Mouse (Mus musculus) left cerebral cortex, postnatal 36 days (tissue): ENCODE measurements around the gene Abat. TPM values are rescaled to one million over a fixed set of nuclear protein-coding genes. Genes with fewer than 3 reads are reported as not detected.

Experiments used
- DNase-seq, 2 experiments: peaks; one replicate each; pipeline ENCODE4 v3.0.0; 2021 to 2022; ENCODE audit warnings: low spot score in 2 of 2, mixed read lengths in 1 of 2
- intact Hi-C: fragments of 180-260 bp; cut with DNase I; formaldehyde crosslinking; loops from one replicate; pipeline ENCODE4 v1.15.1; 2025
- total RNA-seq, 2 experiments: library from RNA; stranded (reverse); gene quantifications; 2 replicates each; pipeline ENCODE4 v1.2.3; 2021

The Abat gene
- total RNA-seq, 2 experiments from 2014 or later, result 155 to 158 TPM

DNA sequence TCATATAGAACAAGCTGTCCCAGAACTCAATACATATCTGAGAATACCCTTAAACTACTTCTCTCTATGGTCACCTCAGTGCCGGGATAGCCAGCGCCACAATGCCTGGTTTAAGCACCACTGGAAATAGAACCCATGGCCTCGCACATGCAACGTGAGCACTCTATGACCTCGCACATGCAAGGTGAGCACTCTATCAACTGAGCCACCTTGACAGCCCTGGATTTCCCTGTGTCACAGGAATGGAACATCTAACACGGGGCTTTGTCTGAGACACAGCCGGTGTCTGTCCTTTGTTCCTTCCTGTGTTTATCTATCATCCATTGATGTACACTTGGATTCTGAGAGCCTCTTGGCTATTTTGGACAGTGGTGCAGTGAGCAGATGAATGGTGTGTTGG is 55.7 kb downstream of the Abat start:
- intact Hi-C loops, result no loop called here
- no peak for DNase-seq

DNA sequence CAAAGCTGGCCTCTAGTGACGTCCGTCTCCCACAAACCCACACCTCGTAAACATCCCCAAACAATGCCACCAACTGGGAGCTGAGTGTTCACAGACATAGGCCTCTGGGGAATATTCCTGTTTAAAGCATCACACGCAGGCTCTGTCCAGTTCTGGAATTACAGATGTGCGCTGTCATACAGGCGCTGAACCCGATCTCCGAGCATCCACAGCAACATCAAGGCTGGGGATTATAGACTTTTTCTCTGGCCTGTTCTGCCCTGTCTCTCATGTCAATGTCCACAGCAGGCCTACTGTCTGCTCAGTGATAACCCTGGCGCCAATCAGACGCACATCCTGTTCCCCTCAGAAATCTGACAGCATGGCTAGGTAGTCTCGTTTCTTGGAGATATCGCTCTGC is 57.1 kb downstream of the Abat start:
- intact Hi-C loops, result no loop called here
- DNase-seq, result no peak

DNA sequence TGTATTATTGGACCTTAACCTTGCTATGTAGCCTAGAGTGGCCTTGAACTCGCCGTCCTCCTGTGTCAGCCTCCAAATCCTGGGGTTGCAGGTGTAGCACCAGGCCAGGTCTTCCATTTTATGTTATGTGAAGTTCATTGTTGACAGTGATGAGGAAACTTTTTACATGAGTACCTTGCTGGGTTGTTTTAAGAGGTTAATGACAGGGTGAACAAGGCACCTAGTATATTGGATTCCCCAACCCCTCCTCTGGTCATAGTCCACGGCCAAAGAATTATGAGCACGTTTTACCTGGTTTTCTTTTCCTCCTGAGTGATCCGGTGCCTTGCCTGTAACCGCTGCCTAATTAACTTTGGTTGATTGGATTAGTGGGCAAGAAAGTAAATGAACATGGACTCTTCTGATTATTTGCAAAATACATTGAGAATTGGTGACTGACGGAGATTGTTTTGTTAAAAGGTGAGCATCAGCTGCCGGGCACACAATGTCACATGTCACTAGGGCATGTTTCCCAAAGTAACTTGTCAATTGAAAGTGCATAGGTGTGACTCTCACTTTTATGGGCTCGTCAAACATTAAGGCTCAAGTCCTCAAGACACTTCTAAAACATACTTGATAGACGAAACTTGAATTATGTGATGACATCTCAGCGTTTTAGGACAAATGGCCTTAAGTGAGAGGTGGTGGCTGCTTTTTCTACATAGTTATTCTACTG is 57.8 kb downstream of the Abat start:
- no peak for DNase-seq
- intact Hi-C loops, result no loop called here

DNA sequence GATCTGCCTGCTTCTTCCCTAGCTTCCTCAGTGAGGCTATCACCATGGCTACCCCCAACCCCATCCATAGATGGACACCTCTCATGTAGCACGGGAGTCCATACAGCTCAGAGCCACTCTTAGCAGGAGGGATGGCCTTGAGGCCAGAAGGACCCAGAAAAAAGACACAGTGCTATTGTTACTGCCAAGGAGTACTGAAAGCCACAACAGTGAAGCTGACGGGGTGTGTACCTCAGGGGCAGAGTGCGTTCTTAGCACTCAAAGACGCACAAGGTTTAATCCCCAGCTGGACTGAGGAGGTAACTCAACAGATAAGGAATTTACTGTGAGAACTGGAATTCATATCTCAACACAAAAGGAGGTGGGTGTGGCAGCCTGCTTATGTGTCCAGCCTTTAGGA is 59.8 kb downstream of the Abat start:
- DNase-seq, result no peak
- intact Hi-C loops, result no loop called here

DNA sequence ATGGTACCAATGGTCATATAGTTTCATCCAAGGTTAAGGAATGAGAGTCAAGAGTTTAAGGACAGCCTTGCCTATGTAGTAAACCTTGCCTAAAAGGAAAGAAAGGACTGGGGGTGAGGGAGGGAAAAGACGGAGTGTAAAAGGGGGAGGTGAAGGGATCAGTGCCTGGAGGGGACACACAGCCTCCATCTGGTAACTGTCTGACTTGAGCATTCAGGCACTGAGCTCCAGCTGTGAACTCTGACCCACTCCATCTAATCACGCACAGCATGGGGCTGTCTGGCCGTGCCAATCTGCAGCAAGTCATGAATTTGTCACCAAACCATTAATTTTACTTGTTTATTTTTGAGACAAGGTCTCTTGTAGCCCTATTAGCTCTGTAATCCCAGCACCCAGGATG is 60.5 kb downstream of the Abat start:
- intact Hi-C loops, result no loop called here
- no peak for DNase-seq

DNA sequence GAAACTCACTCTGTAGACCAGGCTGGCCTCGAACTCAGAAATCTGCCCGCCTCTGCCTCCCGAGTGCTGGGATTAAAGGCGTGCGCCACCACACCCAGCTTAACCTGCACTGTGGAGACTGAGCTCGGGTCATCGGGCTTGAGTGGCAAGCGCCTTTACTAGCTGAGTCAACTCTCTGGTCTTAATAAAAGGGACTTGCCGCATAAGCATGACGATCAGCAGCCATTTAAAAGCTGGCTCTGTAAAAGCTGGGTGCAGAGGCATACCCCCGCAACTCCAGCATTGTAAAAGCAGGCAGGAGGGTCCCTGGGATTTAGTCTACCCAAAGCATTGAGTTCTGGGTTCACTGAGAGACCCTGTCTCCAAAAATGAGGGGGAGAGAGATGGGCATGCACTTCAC is 61.1 kb downstream of the Abat start:
- DNase-seq, result no peak
- intact Hi-C loops, result no loop called here

DNA sequence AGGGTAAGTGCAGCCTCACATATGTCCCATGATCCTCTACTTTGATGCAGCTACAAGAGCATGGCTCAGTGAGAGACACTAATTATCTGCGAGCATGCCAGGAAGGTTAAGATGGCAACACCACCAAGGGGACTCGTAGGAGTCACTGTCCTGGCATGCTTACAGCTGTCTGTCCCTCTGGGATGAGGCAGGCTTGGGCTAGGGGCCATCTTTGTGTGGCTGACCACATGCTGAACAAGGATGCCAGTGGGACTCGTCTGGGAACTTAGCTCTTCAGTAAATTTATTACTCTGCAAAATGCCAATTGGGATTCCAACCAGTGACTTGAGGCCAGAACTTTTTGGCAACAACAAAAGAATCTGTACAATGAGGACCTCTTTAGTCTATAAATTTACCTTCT is 62.9 kb downstream of the Abat start:
- intact Hi-C loops, result no loop called here

DNA sequence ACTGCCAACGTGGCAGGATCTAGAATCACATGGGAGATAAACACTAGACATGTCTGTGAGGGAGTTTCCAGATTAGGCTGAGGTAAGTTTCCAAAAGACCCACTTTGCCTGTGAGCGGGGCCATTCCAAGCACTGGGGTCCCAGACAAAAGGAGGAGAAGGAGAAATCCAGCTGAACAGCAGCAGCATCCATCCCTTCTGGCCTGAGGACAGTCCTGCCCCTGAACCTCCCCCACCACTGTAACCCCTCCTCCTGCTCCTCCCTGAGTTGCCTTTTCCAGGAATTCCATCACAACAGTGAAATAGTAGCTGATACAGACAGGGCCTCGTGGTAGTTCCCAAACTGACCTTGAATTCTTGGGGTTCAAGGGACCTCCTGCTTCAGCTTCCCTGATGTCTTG is 63.7 kb downstream of the Abat start:
- intact Hi-C loops, result no loop called here

More for the DNA sequence above, 62.9 kb downstream of the Abat start:
- no peak for DNase-seq

DNA sequence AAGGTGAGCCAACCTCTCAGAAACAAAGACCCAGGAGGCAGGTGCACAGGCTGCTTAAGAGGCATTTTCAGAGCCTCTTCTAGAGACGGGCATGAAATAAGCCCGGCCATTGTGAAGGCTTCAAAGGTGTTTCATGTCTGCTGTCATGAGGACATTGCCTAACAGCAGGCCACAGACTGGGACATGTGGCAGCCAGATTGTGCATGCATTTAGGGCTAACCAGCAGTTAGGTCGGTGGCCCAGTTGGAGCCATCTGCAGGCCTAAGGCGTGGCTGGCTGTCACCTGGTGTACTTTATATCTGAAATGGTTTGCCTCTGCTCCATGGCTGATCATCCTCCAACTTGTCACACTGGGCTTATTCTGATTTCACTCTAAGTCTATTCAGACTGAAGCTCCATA is 65.1 kb downstream of the Abat start:
- intact Hi-C loops, result no loop called here
- no peak for DNase-seq

More for the DNA sequence above, 63.7 kb downstream of the Abat start:
- no peak for DNase-seq

DNA sequence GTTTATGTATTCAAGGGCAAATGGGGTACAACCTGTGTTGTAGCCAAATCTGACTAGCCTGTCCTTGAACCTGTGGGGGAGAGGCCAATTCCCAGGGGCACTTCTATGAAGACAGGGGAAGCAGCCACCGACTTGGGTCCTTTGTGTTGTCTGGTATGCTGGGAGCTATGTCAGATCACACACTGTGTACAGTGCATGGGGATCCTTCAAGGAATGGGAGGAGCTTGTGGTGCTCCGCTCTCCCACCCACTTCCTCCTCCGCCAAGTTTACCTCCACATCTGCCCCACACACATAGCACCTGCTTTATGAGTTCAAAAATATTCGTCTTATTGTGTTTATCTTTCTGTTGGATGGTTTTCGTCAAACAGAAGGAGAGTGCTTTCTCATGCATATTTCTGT is 66.3 kb downstream of the Abat start:
- DNase-seq, result no peak
- intact Hi-C loops, result no loop called here

DNA sequence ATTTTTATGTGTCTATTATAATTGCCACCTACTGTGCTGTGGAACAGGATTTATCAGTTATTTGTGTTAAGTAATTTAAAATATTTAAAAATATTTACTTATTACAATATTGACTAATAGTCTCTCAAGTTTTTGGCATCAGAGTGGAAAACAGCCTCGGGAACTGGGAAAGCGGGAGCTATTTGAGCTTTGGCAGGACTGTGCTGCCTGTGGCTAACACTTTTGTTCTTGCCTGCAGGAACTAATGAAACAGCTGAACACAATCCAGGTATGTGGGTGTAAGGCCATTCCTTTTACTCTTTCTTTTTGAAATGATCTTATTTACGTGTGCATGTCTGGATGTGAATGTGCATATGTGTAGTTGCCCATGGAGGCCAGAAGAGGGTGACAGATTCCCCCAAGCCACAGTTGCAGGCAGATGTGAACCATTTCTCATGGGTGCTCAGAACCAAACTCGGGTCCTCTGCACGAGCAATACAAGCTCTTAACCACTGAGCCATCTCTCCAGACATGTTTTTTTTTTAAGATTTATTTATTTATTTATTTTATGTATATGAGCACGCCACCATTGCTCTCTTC is 68.5 kb downstream of the Abat start:
- intact Hi-C loops, result no loop called here
- no peak for DNase-seq

DNA sequence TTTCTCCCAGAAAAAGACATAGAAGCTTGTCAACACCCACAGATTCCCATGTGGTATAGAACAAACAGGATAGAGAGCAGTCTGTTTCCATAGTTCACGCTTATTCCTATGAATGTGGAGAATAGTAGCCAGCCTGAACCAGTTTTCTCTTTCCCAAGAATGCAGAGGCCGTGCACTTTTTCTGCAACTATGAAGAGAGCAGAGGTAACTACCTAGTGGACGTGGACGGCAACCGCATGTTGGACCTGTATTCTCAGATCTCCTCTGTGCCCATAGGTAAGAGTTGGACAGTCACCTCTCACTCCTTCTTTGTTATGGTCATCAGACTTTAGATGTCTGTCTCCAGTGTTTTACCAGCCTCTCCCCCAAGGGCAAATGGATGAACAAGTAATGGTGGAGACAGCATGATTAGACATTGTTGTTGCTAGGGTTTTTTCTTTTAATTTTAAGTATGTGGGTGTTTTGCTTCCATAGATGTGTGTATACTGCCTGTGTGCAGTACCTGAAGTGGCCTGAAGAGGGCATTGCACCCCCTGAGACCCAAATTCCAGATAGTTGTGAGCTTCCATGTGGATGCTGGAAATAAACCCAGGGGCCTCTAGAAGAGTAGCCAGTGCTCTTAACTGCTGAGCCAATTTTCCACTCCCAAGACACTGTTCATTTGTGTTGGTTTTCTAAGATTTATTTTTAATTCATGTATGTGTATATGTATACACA is 69.5 kb downstream of the Abat start:
- intact Hi-C loops, result no loop called here
- no peak for DNase-seq

DNA sequence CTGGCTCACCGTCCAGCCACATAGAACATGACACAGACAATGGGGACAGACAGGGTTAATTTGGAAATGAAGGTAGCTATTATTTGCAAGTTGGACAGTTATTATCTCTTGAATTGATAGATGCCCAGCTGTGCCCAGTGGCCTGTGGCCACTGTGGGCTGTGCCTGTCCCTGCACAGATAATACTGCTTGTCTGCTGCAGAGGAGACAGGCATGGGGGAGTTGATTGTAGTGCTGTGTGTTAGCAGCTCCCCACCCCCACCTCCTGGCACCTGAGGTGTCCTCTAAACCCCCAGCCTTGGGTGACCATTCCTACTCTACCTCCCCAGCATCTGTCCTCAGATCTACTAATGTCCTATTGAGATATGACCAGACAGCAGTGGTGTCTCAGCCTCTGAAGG is 71.0 kb downstream of the Abat start:
- intact Hi-C loops, result no loop called here
- DNase-seq, result no peak

DNA sequence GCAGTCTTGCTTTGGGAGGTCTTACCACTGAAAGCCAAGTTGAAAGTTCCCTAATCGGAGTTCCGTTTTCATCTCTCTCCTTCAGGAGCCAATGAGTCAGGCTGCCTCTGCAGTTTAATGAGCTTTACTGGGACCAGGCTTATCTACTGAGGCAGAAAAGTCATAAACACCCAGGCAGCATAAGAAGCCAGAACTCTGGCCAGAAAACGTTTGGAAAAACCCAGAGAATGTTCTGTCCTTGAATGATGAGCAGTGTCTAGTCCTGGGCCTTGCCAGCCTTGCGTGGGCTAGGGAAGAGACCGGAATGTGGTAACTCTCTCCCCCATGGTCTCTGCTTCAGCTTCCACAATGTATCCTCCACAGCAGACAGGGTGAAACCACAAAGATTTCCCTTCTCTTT is 71.8 kb downstream of the Abat start:
- intact Hi-C loops, result no loop called here
- DNase-seq, result no peak

DNA sequence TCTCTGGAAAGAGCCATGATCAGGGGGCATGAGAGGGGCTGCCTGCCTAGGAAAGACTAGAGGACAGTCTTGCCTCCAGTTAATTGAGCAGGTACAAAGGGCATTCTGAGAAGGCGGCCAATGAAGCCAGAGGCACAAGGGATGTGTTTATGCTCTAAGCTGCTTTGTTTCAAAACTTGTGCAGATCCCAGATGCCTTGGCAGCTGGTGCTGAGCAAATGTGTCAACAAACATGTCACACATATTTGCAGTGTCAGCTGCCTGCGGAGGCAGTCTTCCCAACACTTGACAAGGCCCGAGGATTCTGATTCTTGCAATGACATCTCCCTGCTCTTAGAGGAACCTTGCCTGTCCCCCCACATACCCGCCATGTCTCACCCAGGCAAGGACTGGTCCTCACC is 82.2 kb downstream of the Abat start:
- intact Hi-C loops, result no loop called here
- peak; percentile 45 to 51 for DNase-seq

DNA sequence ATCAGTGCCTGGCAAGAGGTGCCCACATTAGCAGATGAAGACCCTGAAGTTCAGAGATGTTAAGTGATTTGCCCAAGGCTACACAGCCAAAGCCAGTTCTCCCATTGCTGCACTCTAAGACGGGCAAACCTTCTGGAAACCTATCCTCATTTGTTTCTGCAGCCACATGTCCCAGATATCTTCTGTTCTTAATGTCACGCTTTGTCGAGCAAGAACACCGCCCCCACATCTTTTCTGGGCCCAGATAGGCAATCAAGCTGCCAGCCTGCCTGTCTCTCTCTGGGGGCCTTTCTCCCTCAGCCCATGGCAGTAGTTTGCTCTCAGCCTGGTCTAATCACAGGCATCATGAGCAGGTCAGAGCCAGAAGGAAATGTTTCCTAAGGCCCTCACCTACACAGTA is 83.1 kb downstream of the Abat start:
- DNase-seq, result peak in 1 of 2 experiments; percentile 17
- intact Hi-C loops, result no loop called here

DNA sequence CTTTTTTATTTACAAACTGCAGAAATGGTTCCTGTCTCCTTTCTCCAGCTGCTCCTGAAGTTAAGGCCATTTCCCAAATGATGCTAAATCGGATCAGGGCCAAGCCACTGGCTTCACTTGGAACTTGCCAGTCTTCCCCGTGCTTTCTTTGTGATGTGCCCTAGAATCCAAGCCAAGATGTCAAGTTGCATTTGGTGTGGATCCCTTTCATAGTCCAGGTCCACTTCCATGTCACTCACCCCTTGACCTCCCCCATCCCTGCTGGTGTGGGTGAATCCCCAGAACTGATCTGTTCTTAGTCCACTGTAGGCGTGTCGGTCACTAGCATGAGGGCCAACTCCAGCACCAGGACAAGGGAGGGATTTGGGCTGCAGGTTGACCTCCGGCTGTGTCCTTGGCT is 84.3 kb downstream of the Abat start:
- intact Hi-C loops, result no loop called here
- no peak for DNase-seq

DNA sequence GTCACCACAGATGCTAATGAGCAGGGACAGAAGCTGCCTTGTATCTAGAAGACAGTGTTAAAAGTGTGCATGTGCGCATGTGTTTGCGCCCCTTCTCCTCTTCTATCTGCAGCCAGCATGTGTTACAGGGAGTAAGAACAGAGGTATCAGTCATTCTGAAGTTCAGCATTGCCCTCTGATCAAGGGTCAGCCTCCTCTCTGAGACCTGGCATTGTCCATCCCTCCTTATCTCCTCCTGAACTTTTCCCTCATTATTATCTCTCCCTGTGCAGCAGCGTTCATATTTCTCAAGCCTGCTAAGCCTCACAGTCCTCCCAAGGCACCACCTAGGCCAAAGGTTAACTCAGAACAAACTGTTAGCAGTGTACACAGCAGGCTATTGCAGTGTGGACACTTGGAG is 90.6 kb downstream of the Abat start:
- DNase-seq, result no peak
- intact Hi-C loops, result no loop called here

DNA sequence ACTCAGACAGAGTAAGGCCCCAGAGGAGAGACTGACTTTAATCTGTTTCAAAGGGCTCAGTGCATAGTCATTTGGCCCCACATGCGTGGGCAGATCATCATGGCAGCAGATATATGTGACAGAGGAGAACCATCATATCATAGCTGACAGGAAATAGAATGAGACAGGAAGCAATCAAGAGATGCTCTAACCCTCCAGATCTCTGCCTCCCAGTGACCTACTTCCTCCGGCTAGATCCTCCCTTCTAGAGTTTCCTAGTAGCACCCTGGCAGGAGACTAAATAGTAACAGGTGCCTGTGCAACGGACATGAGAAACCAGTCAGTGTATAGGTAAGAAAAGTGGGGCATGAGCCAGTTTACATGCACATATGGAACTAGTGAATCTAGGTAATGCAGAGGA is 97.2 kb downstream of the Abat start:
- DNase-seq, result no peak
- intact Hi-C loops, result no loop called here

DNA sequence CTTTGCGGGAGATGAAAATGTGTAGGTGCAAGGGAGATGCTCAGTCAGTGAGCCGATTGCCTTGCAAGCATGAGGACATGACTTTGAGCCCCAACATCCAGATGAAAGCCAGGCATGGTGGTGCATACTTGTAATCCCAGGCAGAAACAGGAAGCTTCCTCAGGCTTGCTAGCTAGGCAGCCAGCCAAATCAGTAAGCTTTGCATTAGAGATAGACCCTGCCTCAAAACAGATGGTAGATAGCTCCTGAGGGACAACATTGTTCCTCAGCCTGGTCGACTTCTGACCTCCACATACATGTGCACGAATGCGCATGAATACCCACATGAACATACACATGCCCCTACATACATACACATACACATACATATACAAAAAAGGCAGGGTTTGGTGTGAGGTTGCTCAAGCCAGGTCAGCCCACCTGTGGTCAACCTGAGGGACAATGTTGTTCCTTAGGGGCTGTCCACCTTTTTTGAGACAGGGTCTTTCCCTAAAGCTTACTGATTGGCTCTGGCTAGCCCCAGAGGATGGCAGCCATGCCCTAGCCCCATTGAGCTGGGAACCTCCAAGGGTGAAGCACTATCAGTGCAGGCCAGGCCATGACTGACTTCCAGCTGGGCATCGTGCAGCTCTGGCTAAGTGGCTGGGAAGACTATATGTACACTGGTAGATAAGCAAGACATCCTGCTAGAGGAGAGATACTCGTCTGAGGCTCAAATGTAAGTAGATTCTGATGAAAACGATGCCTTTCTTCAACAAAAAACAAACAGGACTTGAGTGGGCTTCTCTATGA is 99.2 kb downstream of the Abat start:
- DNase-seq, result no peak
- intact Hi-C loops, result no loop called here
